Mouse (Mus musculus) spleen, postnatal 14 days (tissue): Measurements from ENCODE around the gene Fam181a.

Source experiments
- DNase-seq, 2 experiments: peaks; one replicate each; pipeline ENCODE4 v3.0.0; 2021 to 2022; ENCODE audit warnings: low spot score in 2 of 2

The Fam181a gene

DNA sequence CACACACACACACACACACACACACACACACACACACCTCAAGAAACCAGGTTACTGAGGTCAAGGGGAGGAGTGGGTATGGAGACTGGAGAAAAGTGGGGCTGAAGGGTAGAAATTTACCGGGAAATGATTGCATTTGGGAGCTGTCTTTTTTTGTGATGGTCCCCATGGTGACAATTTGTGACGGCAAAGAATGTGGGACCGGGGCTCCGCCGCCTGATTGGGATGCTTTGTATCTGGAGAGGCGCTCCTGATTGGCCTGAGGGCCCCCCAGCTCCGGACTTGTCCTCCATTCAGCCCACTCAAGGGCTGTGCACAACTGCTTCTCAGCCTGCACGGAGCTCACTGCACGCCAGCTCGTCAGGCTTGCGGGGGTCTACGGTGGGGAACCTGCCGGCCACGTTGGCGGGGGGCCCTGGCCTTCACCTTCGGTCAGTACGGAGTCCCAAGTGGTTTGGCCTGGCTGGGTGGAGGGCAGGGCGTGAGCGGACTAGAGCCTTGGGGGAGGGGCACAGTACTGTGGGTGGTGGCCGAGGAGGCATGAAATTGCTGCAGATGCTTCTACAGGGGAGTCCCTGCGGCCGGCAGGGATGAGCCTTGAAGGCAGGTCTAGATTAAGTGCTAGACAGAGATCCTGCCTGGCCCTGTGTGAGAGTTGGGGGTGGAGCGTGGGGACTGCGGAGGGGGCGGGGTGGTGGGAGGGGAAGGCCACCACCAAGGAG, 4.0 kb downstream of the Fam181a start:
- no peak for DNase-seq

DNA sequence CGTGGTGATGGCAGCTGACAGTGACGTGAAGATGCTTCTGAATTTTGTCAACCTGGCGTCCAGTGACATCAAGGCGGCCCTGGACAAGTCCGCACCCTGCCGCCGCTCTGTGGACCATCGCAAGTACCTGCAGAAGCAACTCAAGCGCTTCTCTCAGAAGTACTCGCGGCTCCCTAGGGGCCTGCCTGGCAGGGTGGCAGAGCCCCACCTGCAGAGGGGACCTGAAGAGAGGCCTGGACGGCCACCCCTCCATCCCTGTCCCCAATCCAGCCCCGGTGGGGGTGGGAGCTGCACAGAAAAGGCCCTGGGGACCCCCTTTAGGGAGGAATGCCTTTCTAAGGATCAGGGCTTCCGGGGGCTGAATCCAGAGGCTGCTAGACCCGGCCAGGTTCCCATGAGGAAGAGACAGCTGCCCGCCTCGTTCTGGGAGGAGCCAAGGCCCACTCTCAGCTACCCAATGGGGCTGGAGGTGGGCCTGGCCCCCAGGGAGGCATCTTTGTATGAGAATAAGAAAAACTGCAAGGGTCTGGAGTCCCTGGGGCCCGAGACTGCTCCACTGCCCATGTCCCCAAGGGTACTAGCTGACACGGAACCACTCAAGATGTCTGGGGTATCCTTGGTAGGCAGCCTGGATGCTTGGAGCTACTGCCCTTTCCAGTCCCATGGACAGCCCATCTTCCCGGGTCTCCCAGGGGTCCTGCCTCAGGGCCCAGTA, 5.2 kb downstream of the Fam181a start:
- no peak for DNase-seq

DNA sequence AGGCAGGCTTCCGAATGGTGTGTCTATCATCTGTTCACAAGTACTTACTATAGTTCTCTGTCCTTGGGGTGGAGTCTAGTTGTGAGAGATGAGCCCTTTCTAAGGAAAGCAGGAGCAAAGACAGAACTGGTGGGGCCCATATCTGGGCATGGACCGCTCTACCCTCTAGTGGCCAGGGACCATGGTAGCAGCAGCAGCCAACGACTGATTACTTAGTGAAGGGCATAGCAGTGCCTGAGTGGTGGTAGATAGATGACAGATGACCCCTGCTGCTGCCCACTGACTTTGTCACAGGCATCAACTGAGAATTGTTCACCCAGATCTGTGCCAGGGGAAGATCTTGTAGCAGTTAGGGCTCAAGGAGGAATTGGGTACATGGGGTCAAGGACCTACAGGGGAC, 12.0 kb downstream of the Fam181a start:
- DNase-seq, result no peak

DNA sequence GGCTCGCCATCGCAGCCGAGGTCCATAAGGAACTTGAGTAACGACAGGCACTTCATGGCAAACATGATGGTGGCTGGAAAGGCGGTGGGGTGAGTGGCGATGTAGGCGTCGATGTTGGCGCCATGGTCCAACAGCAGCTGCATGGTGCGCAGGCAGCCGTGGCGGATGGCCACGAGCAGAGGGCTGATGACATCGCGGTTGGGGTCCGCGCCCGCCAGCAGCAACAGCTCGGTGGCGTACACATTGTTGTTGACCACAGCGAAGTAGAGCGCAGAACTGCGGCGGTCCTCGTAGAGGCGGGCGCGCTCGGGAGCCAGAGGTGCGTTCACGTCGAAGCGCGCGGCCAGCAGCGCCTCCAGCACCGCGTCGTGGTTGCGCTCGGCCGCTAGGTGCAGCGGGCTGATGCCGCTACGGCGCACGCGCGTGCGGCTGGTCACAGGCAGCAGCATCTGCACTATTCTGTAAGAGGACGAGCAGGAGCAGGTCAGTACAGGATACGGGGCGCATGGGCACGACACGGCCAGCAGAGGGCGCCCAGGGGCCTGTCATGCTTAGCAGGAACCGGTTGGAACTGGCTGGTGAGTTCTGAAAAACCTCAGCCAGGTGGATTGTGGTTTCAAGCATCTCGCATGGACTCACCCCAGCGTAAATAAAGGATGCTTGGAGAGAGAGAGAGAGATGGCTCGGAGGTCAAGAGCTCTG, 14.5 kb downstream of the Fam181a start:
- peak; percentile 74 to 87 for DNase-seq

DNA sequence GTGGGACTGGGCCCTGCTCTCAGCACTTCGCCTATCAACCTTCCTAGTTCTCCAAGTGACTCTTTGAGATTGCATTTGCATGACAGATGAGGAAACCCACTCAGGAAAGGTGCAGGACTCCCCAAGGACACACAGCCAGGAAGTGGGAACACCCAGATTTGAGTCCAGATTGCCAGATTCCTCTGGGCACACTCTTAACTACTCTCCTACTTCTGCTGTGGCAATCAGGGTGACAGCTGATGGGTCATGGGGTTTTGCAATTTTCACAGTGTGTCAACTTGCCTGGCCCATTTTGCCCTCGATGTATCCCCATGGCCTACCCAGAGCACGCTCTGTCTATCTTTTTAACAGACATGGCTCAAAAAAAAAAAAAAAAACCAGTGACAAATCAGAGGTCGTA, 15.8 kb downstream of the Fam181a start:
- no peak for DNase-seq

DNA sequence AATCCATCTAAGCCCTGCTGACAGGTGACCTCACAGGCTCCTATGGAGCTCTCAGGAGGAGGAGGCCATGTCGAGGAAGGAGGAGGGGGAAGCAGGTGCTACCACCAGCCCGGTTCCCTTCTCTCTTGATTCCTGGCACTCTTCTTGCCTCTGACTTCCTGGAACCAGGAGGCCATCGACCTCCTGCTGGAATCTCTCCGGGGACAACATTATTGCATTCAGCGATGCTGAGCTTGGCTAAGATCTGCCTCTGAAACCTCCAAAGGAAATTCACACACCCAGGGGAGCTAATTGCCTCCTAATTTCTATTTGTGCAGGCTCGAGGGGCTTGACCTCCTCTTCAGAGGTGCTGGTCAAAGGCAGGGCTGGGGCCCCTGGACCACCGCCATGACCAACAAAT, 16.3 kb downstream of the Fam181a start:
- no peak for DNase-seq

DNA sequence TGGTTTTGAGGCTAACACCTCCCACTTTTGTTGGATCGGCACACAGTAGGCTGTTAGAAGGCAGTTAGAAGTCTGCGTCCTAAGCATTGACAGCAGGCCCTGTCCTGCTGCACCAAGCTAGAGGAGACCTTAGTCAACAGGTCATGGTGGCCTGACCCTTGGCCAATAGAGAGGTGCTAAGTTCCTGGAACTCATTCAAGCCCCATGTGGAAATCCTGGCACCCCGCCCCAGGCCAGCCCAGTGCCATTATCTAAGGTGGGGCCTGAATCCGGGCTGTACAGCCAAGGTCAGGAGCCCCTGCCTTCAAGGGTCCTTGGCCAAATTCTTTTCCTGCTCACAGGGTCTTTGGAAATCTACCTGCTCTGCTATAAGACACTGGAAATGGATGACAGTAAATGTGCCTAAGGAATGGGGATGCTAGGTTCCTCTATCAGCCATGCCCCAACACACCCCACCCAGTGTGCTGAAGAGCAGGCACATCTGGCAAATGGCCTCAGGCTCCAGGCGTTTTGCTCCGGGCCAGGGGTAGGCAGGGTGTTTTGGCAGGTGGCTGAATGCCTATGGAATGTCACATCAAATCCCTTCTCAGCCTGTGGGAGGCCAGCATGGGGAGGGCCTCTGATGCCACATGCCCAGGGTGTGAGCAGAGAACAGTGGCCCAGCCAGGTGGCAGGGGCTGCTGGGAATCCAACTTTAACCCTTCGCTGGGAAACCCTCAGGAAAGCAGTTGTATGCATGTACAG, 17.8 kb downstream of the Fam181a start:
- DNase-seq, result no peak

DNA sequence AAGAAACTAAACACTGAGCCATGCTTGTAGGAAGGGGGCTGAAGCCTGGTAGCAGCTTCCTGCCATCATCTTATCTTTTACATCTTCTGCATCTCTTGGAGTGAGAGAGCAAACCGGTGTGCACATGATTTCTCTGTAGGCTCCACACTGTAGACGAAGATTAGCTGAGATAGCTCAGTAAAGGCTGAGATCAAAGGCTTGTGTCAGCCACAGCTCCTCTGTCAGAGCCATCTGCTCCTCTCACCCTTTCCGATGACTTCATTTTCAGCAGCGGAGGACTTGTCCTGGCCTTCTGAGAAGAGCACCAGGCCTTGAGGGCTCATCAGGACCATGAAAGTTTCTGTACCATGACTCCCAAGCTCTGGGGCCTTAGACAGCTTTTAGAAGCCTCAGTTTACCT, 20.7 kb downstream of the Fam181a start:
- no peak for DNase-seq

DNA sequence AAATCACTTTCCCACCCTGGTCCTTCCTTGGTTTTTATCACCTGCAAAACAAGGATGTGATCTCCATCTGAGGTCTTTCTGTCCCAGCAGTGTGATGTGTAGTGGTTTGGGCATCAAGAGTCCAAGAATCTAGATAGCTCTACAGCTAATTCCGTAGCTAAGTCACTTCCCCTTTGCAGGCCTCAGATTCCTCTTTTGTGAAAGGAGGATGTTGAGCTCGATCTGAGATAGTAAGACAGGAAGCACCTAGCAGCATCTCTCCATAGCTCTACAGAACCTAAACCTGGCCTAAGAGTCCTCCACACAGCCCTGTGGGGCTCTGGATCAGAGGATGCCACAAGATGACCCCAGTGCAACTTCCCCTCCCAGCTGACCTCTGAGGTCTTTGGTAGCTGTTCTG, 22.1 kb downstream of the Fam181a start:
- DNase-seq, result no peak

DNA sequence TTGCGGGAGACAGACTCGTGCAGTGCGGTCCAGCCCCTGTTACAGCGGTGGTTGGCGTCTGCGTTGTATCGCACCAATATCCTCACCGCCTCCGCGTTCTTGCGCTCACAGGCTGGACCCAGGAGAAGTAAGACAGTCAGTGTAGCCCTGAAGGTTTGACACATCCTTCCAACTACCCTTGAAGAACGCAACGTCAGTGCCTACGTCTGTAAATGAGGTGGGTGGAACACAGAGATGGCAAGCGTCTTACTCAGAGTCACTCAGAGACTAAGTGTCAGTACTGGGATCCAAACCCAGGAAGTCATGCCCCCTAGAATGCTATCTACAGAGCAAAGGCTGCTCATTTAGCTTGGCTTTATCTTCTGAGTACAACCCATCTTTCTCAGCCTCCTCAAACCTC, 22.7 kb downstream of the Fam181a start:
- DNase-seq, result no peak

DNA sequence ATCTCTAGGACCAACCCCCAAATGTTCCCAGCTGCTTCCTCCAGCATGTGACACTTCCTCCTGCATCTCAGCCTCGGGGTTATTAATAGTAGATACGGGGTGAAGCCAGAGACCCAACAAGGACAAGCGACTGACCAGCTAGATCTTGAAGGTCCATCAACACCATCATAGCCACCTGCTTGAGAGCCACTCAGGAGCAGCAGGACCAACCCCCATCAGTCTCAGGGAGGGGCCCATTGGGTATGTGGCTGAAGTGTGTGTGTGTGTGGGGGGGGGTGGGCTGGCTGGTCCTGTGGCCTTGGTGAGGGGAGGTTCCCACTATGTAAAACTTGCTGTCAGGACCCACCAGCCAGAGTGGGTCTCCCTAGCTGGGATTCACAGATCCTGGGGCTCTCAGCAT, 26.0 kb downstream of the Fam181a start:
- no peak for DNase-seq

DNA sequence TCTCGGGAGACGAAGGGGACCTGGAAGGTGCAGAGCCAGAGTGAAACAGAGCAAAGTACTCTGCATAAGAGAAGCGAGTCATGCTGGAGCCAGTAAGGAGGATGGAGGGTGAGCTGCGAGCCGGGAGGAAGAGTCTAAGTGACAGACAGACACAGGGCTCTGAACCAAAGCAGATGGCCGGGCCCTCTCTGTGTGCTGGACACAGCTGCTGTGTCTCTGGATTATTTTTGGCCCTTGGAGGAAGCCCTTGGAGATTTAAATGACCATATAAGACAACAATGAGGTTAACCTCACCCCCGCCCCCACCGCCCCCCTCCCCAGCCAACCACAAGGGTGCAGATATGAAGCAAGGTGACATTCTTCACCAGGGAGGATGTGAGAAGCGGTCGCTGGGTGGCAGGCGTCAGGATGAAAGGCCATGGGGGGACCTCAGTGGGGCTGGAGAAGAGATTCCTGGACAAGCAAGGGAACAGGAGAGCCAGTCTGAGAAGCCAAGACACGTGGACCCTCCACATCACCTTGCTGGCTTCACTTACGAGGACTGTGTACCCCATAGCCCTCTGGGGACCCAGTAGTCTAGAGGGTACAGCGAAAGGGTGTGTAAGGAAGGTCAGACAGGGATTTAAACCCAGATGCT, 27.5 kb downstream of the Fam181a start:
- no peak for DNase-seq

DNA sequence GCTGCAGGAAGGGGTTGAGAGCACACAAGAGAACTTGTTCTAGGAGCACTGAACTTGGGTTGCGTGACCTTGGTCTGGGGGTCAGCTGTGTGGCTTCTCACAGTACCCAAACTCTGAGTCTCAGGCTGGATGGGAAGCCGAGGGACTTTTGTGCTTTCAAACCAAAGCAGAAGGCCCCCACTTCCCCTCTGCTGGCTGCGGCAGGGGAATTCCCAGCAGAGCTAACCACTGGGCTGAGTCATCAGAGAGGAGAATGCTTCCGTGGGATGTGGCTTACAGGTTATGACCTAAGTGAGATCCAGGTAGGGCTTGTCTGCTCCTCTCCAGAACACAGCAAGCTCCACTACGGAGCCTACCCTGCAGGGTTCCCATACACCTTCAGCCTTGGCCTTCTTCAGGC, 30.4 kb downstream of the Fam181a start:
- DNase-seq, result peak; percentile 30 to 55

DNA sequence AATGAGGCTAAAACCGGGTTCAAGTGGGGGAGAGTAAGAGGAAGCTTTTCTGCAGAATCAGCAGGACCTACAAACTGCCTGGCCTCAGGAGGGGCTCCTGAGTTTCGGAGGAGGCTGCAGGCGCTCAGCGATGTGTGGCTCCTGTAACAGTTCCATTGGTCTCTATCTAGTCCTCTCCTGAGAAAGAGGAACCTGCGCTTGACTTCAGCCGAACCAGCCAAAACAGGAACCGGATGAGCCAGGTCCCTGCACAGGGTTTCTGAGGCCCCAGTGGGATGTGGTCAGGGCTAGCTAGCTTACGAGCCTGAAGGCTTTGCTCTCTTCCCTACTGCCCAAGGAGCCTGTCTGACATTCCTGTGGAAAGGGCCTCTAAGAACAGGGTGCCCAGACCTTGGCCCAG, 32.7 kb downstream of the Fam181a start:
- DNase-seq, result peak; percentile 38 to 61

DNA sequence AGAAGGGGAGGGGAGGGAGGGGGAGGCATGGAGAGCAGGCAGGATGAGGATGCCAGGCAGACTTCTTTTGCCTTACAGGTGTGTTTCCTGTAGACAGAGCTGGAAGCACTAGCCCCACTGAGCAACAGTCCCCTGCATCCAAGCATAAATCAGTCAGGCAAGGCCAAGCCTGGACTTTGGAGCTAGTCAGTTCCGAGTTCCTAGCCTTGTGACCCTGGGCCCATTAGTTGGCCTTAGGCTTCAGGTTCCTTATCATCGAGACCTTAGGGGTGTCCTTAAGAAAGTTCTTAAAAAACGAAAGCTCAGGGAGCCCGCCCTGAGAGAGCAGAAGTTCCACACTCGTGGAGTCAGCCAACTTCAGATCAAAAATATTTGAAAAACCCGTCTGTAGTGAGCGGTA, 34.2 kb downstream of the Fam181a start:
- no peak for DNase-seq

DNA sequence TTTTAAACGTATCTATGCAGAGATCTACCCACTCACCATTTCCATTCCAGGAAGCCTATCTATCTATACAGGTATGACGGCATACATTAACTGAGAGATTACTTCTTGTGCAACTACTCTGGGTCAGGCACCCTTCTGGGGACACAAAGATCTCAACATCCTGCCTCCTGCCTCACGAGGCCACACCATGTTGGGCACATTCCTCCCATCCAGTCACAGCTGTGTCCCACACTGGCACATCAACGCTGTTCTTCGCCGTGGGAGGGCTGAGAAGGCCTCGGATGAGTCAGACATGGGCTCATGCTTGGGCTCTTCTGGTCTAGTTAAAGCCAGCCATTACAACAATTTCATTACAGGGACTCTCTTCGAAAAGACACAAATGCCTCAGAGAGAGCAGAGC, 36.2 kb downstream of the Fam181a start:
- DNase-seq, result no peak

DNA sequence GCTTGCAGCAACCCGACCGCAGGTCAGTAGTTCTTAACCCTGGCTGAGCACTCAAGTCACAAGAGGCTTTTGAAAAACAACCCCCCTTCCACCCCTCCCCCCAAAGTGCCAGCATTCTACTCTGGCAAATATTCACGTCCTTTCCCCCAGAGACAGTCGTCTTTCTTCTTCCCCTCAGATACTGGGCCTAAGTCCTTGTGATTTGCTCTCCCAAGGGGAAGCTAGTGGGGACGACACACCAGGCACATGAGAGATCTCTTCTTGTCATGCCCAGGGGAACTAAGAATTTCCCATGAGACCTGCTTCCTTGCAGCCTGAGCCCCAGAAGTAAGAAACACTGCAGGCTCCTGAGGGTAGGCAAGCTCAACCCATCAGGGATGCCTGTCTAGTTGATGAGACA, 36.6 kb downstream of the Fam181a start:
- DNase-seq, result no peak

DNA sequence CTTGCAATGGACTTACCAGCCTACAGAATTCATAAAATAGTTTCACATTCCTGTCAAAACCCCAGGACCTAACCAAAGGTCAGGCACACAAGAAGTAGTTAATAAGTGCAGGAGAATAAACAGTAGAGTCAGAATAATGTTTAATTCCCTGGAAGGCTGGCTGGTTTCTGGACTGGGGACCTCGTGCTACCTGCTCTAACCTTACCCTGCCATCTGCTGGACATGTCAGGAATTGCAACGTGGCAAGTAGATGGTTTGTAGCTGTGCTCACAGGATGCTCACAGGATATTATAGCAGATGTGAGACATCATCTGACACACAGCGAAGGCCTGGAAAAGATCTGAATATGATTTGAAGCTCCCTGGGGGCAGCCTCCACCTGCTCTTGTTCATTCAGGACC, 37.7 kb downstream of the Fam181a start:
- DNase-seq, result peak; percentile 62 to 80

DNA sequence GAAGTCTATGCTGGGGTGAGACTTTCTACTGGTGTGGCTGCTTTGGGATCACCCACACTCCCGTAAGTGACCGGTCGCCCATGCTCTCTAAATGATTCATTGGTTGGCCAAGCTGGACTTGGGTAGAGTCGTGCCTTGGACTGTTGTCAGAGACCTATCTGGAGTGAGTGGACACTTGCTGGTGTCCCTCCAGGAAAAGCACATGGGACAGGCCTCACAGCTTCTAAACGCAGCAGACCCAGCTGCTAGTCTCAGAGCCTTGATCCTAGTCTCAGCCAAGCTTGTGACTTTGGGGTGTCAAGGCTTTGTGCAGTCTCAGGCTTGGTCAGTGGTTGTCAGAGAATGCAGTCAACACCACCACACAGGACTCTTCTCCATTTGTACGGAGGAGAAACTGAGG, 42.0 kb downstream of the Fam181a start:
- no peak for DNase-seq

DNA sequence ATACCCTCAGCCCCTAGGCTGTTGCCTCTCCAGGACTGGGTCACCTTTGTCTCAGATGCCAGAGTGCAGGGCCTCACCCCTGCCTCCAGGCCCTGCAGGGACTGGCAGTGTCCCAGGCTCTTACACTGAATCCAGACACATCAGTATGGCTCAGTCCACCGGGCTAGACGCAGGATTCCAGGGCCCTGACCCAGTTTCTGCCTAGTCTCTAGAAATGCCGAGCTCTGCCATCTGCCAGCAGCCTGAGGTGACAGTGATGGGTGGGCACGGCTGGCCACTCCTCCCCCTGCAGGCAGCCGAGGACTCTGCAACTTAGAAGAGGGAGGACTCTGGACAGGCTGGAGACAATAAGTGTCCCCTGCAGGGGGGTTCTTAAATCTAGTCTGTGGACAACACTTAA, 42.8 kb downstream of the Fam181a start:
- no peak for DNase-seq

DNA sequence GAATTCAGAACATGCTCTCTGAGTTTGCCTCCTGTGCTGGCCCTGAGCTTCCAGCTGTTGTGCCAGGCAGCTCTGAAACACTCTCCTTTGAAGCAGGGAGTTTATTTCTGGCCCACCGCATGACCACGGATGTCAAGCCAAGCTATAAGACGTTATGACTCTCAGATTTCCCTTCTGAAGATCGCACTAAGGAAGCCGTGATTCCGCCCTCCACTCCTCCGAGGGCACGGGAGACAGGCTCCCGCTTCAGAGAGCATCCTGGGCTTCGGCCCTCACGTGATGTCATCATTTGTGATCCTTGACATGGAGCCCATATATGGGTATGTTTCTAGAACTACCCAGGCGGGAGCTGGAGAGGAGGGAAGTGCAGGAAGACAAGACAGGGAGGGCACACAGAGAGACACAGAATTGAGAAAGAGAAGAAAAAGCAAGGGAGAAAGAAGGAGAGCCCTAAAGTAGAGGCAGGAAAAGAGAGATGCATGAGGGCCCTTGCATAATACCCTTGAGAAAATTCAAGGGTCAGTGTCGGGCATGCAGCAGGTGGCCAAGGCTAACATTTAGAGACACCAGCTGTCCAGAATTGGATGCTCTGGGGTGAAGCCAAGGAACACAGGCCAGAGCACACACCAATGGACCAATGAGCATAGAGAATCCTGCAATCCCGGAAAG, 45.1 kb downstream of the Fam181a start, which contains the start of gene Asb2:
Gene Asb2, minus strand, starts transcription at position 256 of the 669 bp plus-strand sequence.
- DNase-seq, result no peak
